ENCODE assay signal across 12 mouse cellular contexts in genomic region chr2:93331121-93331520, GRCm38 (mm10). TPM values are rescaled to one million over a fixed set of nuclear protein-coding genes. Genes with fewer than 3 reads are reported as not detected.
DNase-seq lines count a peak whose midpoint lies in the region; ATAC-seq and TF ChIP-seq lines count a peak whose summit lies in the region.
"Had no signal": no experiment of that assay in that cellular context is flagged by ENCODE, and none has a peak within 500 bp of the region (broad histone marks: within the 10 kb centered on the region; RNA-seq: fewer than 3 reads in every experiment).

No protein-coding gene starts in this region.

- no peaks in the 10 kb centered on the region for H3K27me3 ChIP-seq in intestine, embryonic 15.5 days (replicated peaks)
- H3K27me3 ChIP-seq in intestine, postnatal 0 days (replicated peaks; ENCODE audit: control insufficient read depth, insufficient read depth, low read length) = 0 out of 2 replicates have a peak, but pooled peaks cover 3% of the 10 kb centered on the region
- no peaks in the 10 kb centered on the region for H3K27me3 ChIP-seq in stomach, embryonic 15.5 days (replicated peaks)
- no peaks in the 10 kb centered on the region for H3K27me3 ChIP-seq in stomach, postnatal 0 days (ENCODE audit: control insufficient read depth, insufficient read depth, low read length)
- H3K27me3 ChIP-seq in hindbrain, embryonic 16.5 days (replicated peaks; ENCODE audit: control insufficient read depth, insufficient read depth, low read length) = no peaks in the 10 kb centered on the region

- H3K4me2 ChIP-seq in intestine, embryonic 15.5 days (replicated peaks) = 0 out of 2 replicates have a peak overlapping the region, but pooled peaks have one; percentile 4
- no peak overlapping the region for H3K4me2 ChIP-seq in intestine, postnatal 0 days (replicated peaks; ENCODE audit: low read depth)
- 0 out of 2 replicates have a peak overlapping the region, but pooled peaks have one; percentile 99 for H3K4me2 ChIP-seq in stomach, embryonic 15.5 days
- H3K4me2 ChIP-seq in stomach, postnatal 0 days (replicated peaks; ENCODE audit: low read depth) = no peak overlapping the region
- H3K4me2 ChIP-seq in hindbrain, embryonic 16.5 days (ENCODE audit: low read length) = peak overlapping the region; percentile 3; the same call in 1 of the 2 replicates

- no peak overlapping the region for H3K27ac ChIP-seq in intestine, embryonic 15.5 days
- H3K27ac ChIP-seq in intestine, postnatal 0 days (ENCODE audit: low read depth, low read length) = no peak overlapping the region
- no peak overlapping the region for H3K27ac ChIP-seq in stomach, embryonic 15.5 days
- H3K27ac ChIP-seq in stomach, postnatal 0 days (replicated peaks) = no peak overlapping the region
- no peak overlapping the region for H3K27ac ChIP-seq in hindbrain, embryonic 16.5 days (ENCODE audit: low read depth, low read length)

- no peak for TF ChIP-seq CTCF in intestine, postnatal 0 days (IDR thresholded peaks at IDR 0.05; ENCODE audit: low read depth)
- no peak for TF ChIP-seq CTCF in stomach, postnatal 0 days (IDR thresholded peaks at IDR 0.05; ENCODE audit: low read depth)

- no peak for DNase-seq in stomach, postnatal 0 days (ENCODE audit: low spot score)
- no peak for DNase-seq in spleen, adult 12 weeks (ENCODE audit: low spot score)
- DNase-seq in adrenal gland, adult 2 months = no peak
- DNase-seq: gastrocnemius, postnatal 25 days; kidney, adult 9 months; left cerebral cortex, postnatal 4 days; lung, postnatal 14 days; thymus, adult 18-20 months had no signal

- H3K9ac ChIP-seq in intestine, embryonic 15.5 days = no peak overlapping the region
- no peak overlapping the region for H3K9ac ChIP-seq in intestine, postnatal 0 days (ENCODE audit: low read depth, low read length)
- no peak overlapping the region for H3K9ac ChIP-seq in stomach, embryonic 15.5 days
- no peak overlapping the region for H3K9ac ChIP-seq in stomach, postnatal 0 days (ENCODE audit: low read length)
- no peak overlapping the region for H3K9ac ChIP-seq in hindbrain, embryonic 16.5 days (ENCODE audit: low read depth, low read length)

- 83% methylated on average over 6 of the region's 6 CpGs for WGBS in intestine, embryonic 15.5 days
- WGBS in intestine, postnatal 0 days = 83% methylated on average over 6 of the region's 6 CpGs
- WGBS in stomach, embryonic 15.5 days = 84% methylated on average over 6 of the region's 6 CpGs
- 80% methylated on average over 6 of the region's 6 CpGs for WGBS in stomach, postnatal 0 days
- 71% methylated on average over 6 of the region's 6 CpGs for WGBS in hindbrain, embryonic 16.5 days

- no peaks in the 10 kb centered on the region for H3K36me3 ChIP-seq in intestine, embryonic 15.5 days
- H3K36me3 ChIP-seq in intestine, postnatal 0 days (ENCODE audit: control insufficient read depth, insufficient read depth) = no peaks in the 10 kb centered on the region
- no peaks in the 10 kb centered on the region for H3K36me3 ChIP-seq in stomach, embryonic 15.5 days
- no peaks in the 10 kb centered on the region; the same call in 1 of the 2 replicates for H3K36me3 ChIP-seq in stomach, postnatal 0 days (ENCODE audit: control insufficient read depth, insufficient read depth, low read length)
- no peaks in the 10 kb centered on the region for H3K36me3 ChIP-seq in hindbrain, embryonic 16.5 days (ENCODE audit: control insufficient read depth, insufficient read depth, low read length)

- ATAC-seq in intestine, embryonic 15.5 days = no peak
- ATAC-seq in intestine, postnatal 0 days = no peak
- ATAC-seq in stomach, embryonic 15.5 days (ENCODE audit: insufficient read depth, low FRiP score, low read depth) = no peak
- no peak for ATAC-seq in stomach, postnatal 0 days (ENCODE audit: low FRiP score, low TSS enrichment)
- ATAC-seq in hindbrain, embryonic 16.5 days = no peak

- no peak overlapping the region for H3K4me3 ChIP-seq in intestine, embryonic 15.5 days (replicated peaks)
- H3K4me3 ChIP-seq in intestine, postnatal 0 days (ENCODE audit: low read depth, low read length) = no peak overlapping the region
- H3K4me3 ChIP-seq in stomach, embryonic 15.5 days (replicated peaks) = no peak overlapping the region
- H3K4me3 ChIP-seq in stomach, postnatal 0 days (ENCODE audit: low read depth, low read length) = no peak overlapping the region
- H3K4me3 ChIP-seq in hindbrain, embryonic 16.5 days (ENCODE audit: low read length) = no peak overlapping the region

- no peaks in the 10 kb centered on the region for H3K9me3 ChIP-seq in intestine, embryonic 15.5 days
- no peaks in the 10 kb centered on the region for H3K9me3 ChIP-seq in intestine, postnatal 0 days (ENCODE audit: control insufficient read depth)
- no peaks in the 10 kb centered on the region for H3K9me3 ChIP-seq in stomach, embryonic 15.5 days
- H3K9me3 ChIP-seq in stomach, postnatal 0 days (ENCODE audit: control insufficient read depth, low read length) = no peaks in the 10 kb centered on the region
- H3K9me3 ChIP-seq in hindbrain, embryonic 16.5 days (ENCODE audit: control insufficient read depth, low read length) = no peaks in the 10 kb centered on the region

- no peak for TF ChIP-seq EP300 in stomach, postnatal 0 days (optimal IDR thresholded peaks at IDR 0.05)

- peaks cover 36% of the 10 kb centered on the region; the same call in 1 of the 2 replicates for H3K4me1 ChIP-seq in intestine, embryonic 15.5 days (replicated peaks)
- H3K4me1 ChIP-seq in intestine, postnatal 0 days (replicated peaks; ENCODE audit: control insufficient read depth, insufficient read depth, low read length) = 0 out of 2 replicates have a peak, but pooled peaks cover 6% of the 10 kb centered on the region
- 0 out of 2 replicates have a peak, but pooled peaks cover 14% of the 10 kb centered on the region for H3K4me1 ChIP-seq in stomach, embryonic 15.5 days
- no peaks in the 10 kb centered on the region; the same call in 1 of the 2 replicates for H3K4me1 ChIP-seq in stomach, postnatal 0 days (replicated peaks; ENCODE audit: control insufficient read depth, insufficient read depth)
- peaks cover 21% of the 10 kb centered on the region for H3K4me1 ChIP-seq in hindbrain, embryonic 16.5 days (ENCODE audit: control insufficient read depth, insufficient read depth, low read depth, low read length)

RNA-seq across cellular contexts. Expression of gene Tspan18, which starts 3.2 kb away (rescaled TPM):
- 21.4 and 23.0 TPM in 2 replicates for polyA plus RNA-seq in intestine, embryonic 15.5 days (2015; fragmentation: Nextera tagmentation; extraction: Ambion mirVana)
- polyA plus RNA-seq in intestine, postnatal 0 days (2015; fragmentation: Nextera tagmentation; extraction: Ambion mirVana) = 12.2 and 18.0 TPM in 2 replicates
- polyA plus RNA-seq in stomach, embryonic 15.5 days (2015; fragmentation: Nextera tagmentation; extraction: Ambion mirVana) = 20.0 and 20.8 TPM in 2 replicates
- 8.2 and 8.7 TPM in 2 replicates for polyA plus RNA-seq in stomach, postnatal 0 days (2015; fragmentation: Nextera tagmentation; extraction: Ambion mirVana)
- 15.7 and 24.2 TPM in 2 replicates for polyA plus RNA-seq in hindbrain, embryonic 16.5 days (2015; fragmentation: Nextera tagmentation; extraction: Ambion mirVana)
- 10 to 100 TPM; 48.1 to 57.7 TPM for total RNA-seq in adrenal gland, adult 2 months (2021)
- 156 and 192 TPM in 2 replicates for polyA plus RNA-seq in adrenal gland, adult 2 months (2012; rRNA removed)

Comparison
In these comparisons a context has a peak if more than half of its experiments do, and no peak if none do; other contexts are left out.
1. H3K4me2 ChIP-seq: peak in intestine, embryonic 15.5 days (single experiment), stomach, embryonic 15.5 days (single experiment) and hindbrain, embryonic 16.5 days (single experiment); none in intestine, postnatal 0 days (single experiment) and stomach, postnatal 0 days (single experiment).